12 mouse cellular contexts compared by ENCODE assay signal in the genomic region with DNA sequence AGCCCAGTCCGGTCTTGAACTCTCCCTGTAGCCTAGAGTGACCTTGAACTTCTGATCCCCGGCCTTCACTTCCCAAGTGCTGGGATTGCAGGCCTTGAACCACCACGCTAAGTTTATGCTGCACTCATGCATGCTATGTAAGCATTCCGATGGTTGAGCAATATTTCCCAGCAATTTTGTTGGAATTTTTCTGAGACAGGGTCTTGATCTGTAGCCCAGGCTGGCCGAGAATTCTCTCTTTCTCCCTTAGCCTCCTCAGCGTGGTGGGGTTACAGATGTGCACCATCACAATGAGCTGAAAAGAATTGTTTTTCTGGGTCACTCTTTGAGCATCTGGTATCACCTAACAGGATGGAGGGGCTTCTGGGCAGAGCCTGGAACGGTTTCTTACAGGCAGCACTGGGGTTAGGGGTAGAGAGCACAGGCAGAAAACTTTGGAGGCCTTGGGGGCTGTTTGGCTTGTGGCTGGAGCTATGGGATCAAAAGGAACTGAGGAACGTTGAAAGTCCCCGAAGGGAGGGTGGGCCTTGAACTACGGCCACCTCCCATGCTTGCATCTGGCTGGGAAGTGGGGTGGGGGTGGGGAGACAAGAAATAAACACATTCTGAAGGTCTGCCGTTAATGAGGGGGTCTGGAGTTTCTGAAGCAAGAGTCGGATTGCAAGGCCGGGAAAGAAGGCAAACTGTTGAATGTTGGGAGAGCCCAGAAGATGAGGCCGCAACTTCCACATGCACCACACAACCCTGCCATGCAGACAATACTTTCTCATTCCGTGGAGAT. TPM values are rescaled to one million over a fixed set of nuclear protein-coding genes. Genes with fewer than 3 reads are reported as not detected.
DNase-seq lines count a peak whose midpoint lies in the region; ATAC-seq and TF ChIP-seq lines count a peak whose summit lies in the region.
"Had no signal": no experiment of that assay in that cellular context is flagged by ENCODE, and none has a peak within 500 bp of the region (broad histone marks: within the 10 kb centered on the region; RNA-seq: fewer than 3 reads in every experiment).

No protein-coding gene starts in this region.

- H3K27me3 ChIP-seq in hindbrain, embryonic 12.5 days = no peaks in the 10 kb centered on the region
- H3K27me3 ChIP-seq in hindbrain, embryonic 14.5 days (ENCODE audit: control insufficient read depth, insufficient read depth, low read length) = no peaks in the 10 kb centered on the region
- no peaks in the 10 kb centered on the region for H3K27me3 ChIP-seq in thymus, adult 2 months (ENCODE audit: control insufficient read depth, insufficient read depth, low read length)
- H3K27me3 ChIP-seq in heart, embryonic 16.5 days (ENCODE audit: control insufficient read depth, insufficient read depth, low read length) = no peaks in the 10 kb centered on the region
- H3K27me3 ChIP-seq in stomach, postnatal 0 days (ENCODE audit: control insufficient read depth, insufficient read depth, low read length) = no peaks in the 10 kb centered on the region

- no peak overlapping the region for H3K4me3 ChIP-seq in hindbrain, embryonic 12.5 days
- no peak overlapping the region for H3K4me3 ChIP-seq in hindbrain, embryonic 14.5 days (replicated peaks; ENCODE audit: low read length)
- H3K4me3 ChIP-seq in thymus, adult 2 months (ENCODE audit: control insufficient read depth, insufficient read depth, low read length) = no peak overlapping the region
- no peak overlapping the region for H3K4me3 ChIP-seq in heart, embryonic 16.5 days (ENCODE audit: low read length)
- H3K4me3 ChIP-seq in stomach, postnatal 0 days (ENCODE audit: low read depth, low read length) = no peak overlapping the region
- H3K4me3 ChIP-seq: erythroblast, embryonic 14.5 days had no signal

- H3K9me3 ChIP-seq in hindbrain, embryonic 12.5 days (replicated peaks) = no peaks in the 10 kb centered on the region; the same call in 1 of the 2 replicates
- H3K9me3 ChIP-seq in hindbrain, embryonic 14.5 days (ENCODE audit: control insufficient read depth, low read length) = no peaks in the 10 kb centered on the region
- no peaks in the 10 kb centered on the region for H3K9me3 ChIP-seq in heart, embryonic 16.5 days (replicated peaks; ENCODE audit: control insufficient read depth, low read length)
- H3K9me3 ChIP-seq in stomach, postnatal 0 days (ENCODE audit: control insufficient read depth, low read length) = no peaks in the 10 kb centered on the region
- H3K9me3 ChIP-seq: G1E had no signal

- ATAC-seq in hindbrain, embryonic 12.5 days (ENCODE audit: low FRiP score) = no peak
- no peak for ATAC-seq in hindbrain, embryonic 14.5 days (ENCODE audit: low FRiP score)
- ATAC-seq in heart, embryonic 16.5 days (replicated peaks; ENCODE audit: extremely low read depth, insufficient read depth, low FRiP score) = no peak
- ATAC-seq in stomach, postnatal 0 days (ENCODE audit: low FRiP score, low TSS enrichment) = no peak; the same call in 1 of the 2 replicates

- TF ChIP-seq POLR2A in thymus, adult 2 months (IDR thresholded peaks at IDR 0.05; ENCODE audit: control insufficient read depth, extremely low read depth, insufficient read depth, low read length, poor library complexity) = no peak

- TF ChIP-seq CTCF in thymus, adult 2 months (IDR thresholded peaks at IDR 0.05; ENCODE audit: borderline replicate concordance, control insufficient read depth, extremely low read depth, insufficient read depth, low read length, poor library complexity) = no peak
- TF ChIP-seq CTCF in stomach, postnatal 0 days (IDR thresholded peaks at IDR 0.05; ENCODE audit: low read depth) = no peak

- 58% methylated on average over 15 of the region's 15 CpGs for WGBS in hindbrain, embryonic 12.5 days
- WGBS in hindbrain, embryonic 14.5 days = 69% methylated on average over 15 of the region's 15 CpGs
- WGBS in thymus, adult 2 months = 74% methylated on average over 15 of the region's 15 CpGs
- WGBS in heart, embryonic 16.5 days = 55% methylated on average over 15 of the region's 15 CpGs
- WGBS in stomach, postnatal 0 days = 38% methylated on average over 15 of the region's 15 CpGs

- no peak for DNase-seq in hindbrain, embryonic 14.5 days (ENCODE audit: low spot score)
- DNase-seq in thymus, adult 2 months = no peak
- no peak for DNase-seq in thymus, postnatal 14 days
- no peak for DNase-seq in stomach, postnatal 0 days (ENCODE audit: low spot score)
- no peak for DNase-seq in spleen, adult 12 weeks (ENCODE audit: low spot score)
- no peak for DNase-seq in layer of hippocampus, adult 11-12 months (ENCODE audit: low spot score)
- DNase-seq: cerebellum, adult 18-20 months; lung, adult 2 months had no signal

- H3K36me3 ChIP-seq in hindbrain, embryonic 12.5 days = no peaks in the 10 kb centered on the region
- H3K36me3 ChIP-seq in hindbrain, embryonic 14.5 days (replicated peaks; ENCODE audit: control insufficient read depth, insufficient read depth) = no peaks in the 10 kb centered on the region
- no peaks in the 10 kb centered on the region for H3K36me3 ChIP-seq in thymus, adult 2 months (ENCODE audit: control insufficient read depth, insufficient read depth, low read length)
- H3K36me3 ChIP-seq in heart, embryonic 16.5 days (ENCODE audit: control insufficient read depth, insufficient read depth) = no peaks in the 10 kb centered on the region
- no peaks in the 10 kb centered on the region for H3K36me3 ChIP-seq in stomach, postnatal 0 days (ENCODE audit: control insufficient read depth, insufficient read depth, low read length)
- H3K36me3 ChIP-seq: G1E had no signal

- peaks cover 37% of the 10 kb centered on the region for H3K4me1 ChIP-seq in hindbrain, embryonic 12.5 days
- peaks cover 17% of the 10 kb centered on the region for H3K4me1 ChIP-seq in hindbrain, embryonic 14.5 days (replicated peaks; ENCODE audit: control insufficient read depth, insufficient read depth, low read length)
- peaks cover 60% of the 10 kb centered on the region for H3K4me1 ChIP-seq in thymus, adult 2 months (replicated peaks; ENCODE audit: control insufficient read depth, insufficient read depth, low read length)
- peaks cover 20% of the 10 kb centered on the region for H3K4me1 ChIP-seq in heart, embryonic 16.5 days (ENCODE audit: control insufficient read depth, insufficient read depth, low read length)
- H3K4me1 ChIP-seq in stomach, postnatal 0 days (replicated peaks; ENCODE audit: control insufficient read depth, insufficient read depth) = no peaks in the 10 kb centered on the region; the same call in 1 of the 2 replicates

- peak overlapping the region; percentile 56; the same call in 1 of the 2 replicates for H3K27ac ChIP-seq in hindbrain, embryonic 12.5 days
- H3K27ac ChIP-seq in hindbrain, embryonic 14.5 days = no peak overlapping the region
- peak overlapping the region; percentile 8; the same call in 1 of the 2 replicates for H3K27ac ChIP-seq in thymus, adult 2 months (ENCODE audit: control insufficient read depth, insufficient read depth, low read length)
- H3K27ac ChIP-seq in heart, embryonic 16.5 days (ENCODE audit: low read length) = peak overlapping the region; percentile 63
- peak overlapping the region; percentile 53 for H3K27ac ChIP-seq in stomach, postnatal 0 days (replicated peaks)

- no peak for TF ChIP-seq EP300 in stomach, postnatal 0 days (optimal IDR thresholded peaks at IDR 0.05)

- no peak overlapping the region for H3K4me2 ChIP-seq in hindbrain, embryonic 12.5 days (replicated peaks)
- no peak overlapping the region for H3K4me2 ChIP-seq in hindbrain, embryonic 14.5 days (replicated peaks)
- H3K4me2 ChIP-seq in heart, embryonic 16.5 days (ENCODE audit: low read depth, low read length) = no peak overlapping the region
- H3K4me2 ChIP-seq in stomach, postnatal 0 days (replicated peaks; ENCODE audit: low read depth) = no peak overlapping the region

- H3K9ac ChIP-seq in hindbrain, embryonic 12.5 days = no peak overlapping the region
- no peak overlapping the region for H3K9ac ChIP-seq in hindbrain, embryonic 14.5 days
- H3K9ac ChIP-seq in heart, embryonic 16.5 days (ENCODE audit: low read length) = no peak overlapping the region
- H3K9ac ChIP-seq in stomach, postnatal 0 days (ENCODE audit: low read length) = no peak overlapping the region; the same call in 1 of the 2 replicates

RNA-seq across cellular contexts. Expression of a gene that starts 20.4 kb away (rescaled TPM):
- 0.25 and 0.42 TPM in 2 replicates for polyA plus RNA-seq in hindbrain, embryonic 12.5 days (2016; fragmentation: Nextera tagmentation; extraction: Ambion mirVana)
- polyA plus RNA-seq in hindbrain, embryonic 14.5 days (2014; fragmentation: Nextera tagmentation; extraction: Ambion mirVana) = 0.23 TPM in 1 of 2 replicates, not detected in the other
- polyA plus RNA-seq in thymus, adult 2 months (2012; rRNA removed) = 202 and 240 TPM in 2 replicates
- polyA plus RNA-seq in heart, embryonic 16.5 days (2015; fragmentation: Nextera tagmentation; extraction: Ambion mirVana) = 0.69 and 1.5 TPM in 2 replicates
- 0.05 and 0.07 TPM in 2 replicates for polyA plus RNA-seq in stomach, postnatal 0 days (2015; fragmentation: Nextera tagmentation; extraction: Ambion mirVana)
- polyA plus RNA-seq: erythroblast, embryonic 14.5 days; G1E had no signal

RNA-seq across cellular contexts. Expression of a gene that starts 45.4 kb away (rescaled TPM):
- 0.32 and 0.36 TPM in 2 replicates for polyA plus RNA-seq in hindbrain, embryonic 12.5 days (2016; fragmentation: Nextera tagmentation; extraction: Ambion mirVana)
- 0.20 TPM in 1 of 2 replicates, not detected in the other for polyA plus RNA-seq in hindbrain, embryonic 14.5 days (2014; fragmentation: Nextera tagmentation; extraction: Ambion mirVana)
- 5.2 and 7.5 TPM in 2 replicates for polyA plus RNA-seq in thymus, adult 2 months (2012; rRNA removed)
- polyA plus RNA-seq in heart, embryonic 16.5 days (2015; fragmentation: Nextera tagmentation; extraction: Ambion mirVana) = 0.06 and 0.71 TPM in 2 replicates
- polyA plus RNA-seq in stomach, postnatal 0 days (2015; fragmentation: Nextera tagmentation; extraction: Ambion mirVana) = 0.82 and 1.1 TPM in 2 replicates
- polyA plus RNA-seq: erythroblast, embryonic 14.5 days had no signal

Comparison
In these comparisons a context has a peak if more than half of its experiments do, and no peak if none do; other contexts are left out.
1. RNA of a gene that starts 20.4 kb away (polyA plus RNA-seq): 202 to 240 TPM in thymus, adult 2 months; 0.69 to 1.5 TPM in heart, embryonic 16.5 days, 0.25 to 0.42 TPM in hindbrain, embryonic 12.5 days, 0.05 to 0.07 TPM in stomach, postnatal 0 days and 0.23 TPM in hindbrain, embryonic 14.5 days; every median in the first group is over 10 times any median in the second.